Mouse (Mus musculus) telencephalon, adult 2 months (tissue): Measurements from ENCODE around the gene Ndufaf1.

Experiments used
- DNase-seq: peaks from one replicate; pipeline ENCODE4 v3.0.0-alpha.2; 2011; ENCODE audit warnings: low read depth, low spot score

Gene Ndufaf1

DNA sequence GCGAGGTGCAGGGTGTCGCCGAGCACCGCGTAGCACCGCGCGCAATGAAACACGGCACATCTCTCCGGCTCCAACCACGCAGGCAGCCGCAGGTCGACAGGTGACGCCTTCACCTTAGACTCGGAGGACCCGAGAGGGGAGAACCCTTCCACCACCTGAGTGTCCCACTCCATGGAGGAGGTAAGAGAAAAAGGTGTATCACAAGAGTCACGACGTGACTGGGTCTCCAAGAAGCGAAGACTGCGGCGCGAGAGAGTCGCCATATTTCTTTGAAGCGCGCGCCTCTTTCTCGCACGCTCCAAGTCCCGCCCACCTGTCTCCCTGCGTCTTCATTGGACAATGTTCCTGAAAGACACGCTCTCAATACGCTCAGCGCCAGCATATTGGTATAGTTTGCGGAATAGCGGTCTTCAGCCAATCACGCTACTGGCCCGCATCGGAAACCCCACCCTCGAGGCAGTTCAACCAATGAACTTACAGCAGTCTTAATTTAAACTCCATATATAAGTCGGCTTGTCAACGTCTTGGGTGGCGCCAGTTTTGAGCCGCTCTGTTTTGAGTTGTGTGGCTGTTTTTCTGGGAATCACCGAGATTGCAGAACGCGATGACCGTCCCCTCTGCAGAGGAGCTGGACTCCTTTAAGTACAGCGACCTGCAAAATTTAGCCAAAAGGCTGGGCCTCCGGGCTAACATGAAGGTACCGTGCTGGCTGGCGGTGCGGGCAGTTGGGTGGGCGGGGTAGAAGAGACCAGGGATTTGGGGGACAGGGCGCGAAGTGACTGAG, 44.2 kb downstream of the Ndufaf1 start, which contains the start of the genes Nusap1 and Oip5:
TSS of gene Nusap1 (plus strand) at position 100 of the 784 bp plus-strand sequence.
TSS of gene Oip5 (minus strand) at position 271 of the 784 bp plus-strand sequence.
- peak; percentile 97 for DNase-seq

DNA sequence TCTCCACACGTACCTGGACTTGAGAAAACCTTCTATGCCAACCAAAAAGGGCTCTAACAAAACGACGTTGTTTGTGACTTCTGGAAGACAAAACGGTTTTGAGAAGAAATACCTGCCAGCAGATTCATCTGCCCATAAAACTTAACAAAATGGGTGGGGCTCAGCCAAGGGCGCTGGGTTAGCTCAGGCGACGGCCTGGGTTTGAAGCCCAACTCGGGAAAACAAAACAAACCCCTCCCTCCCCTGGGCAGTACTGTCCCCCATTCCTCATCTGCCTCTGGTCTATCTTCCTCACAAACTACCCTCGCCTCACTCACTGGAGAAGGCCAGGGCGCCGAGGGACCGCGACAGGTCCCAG, 44.8 kb downstream of the Ndufaf1 start:
- no peak for DNase-seq

DNA sequence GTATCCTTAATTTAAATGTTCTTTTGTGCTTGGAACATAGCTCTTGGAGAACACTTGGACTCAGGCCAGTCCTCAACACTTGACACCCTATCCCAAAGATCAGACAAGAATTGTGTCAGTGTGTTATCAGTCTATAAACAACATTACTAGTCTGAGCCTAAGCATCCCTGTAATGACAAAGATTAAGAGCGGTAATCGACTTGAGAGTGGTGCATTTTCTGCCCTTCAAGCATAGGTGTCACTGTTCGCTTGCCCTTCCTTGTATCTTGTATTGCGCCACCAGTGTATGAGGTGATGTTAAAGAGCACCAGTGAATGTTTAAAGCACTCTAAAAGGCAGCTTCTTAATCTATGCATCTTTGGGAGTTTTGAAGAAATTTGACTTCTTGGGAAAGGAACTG, 55.6 kb downstream of the Ndufaf1 start:
- no peak for DNase-seq
